Mouse (Mus musculus): ENCODE measurements around the gene Marcksl1. TPM values are rescaled to one million over a fixed set of nuclear protein-coding genes. Genes with fewer than 3 reads are reported as not detected.

The Marcksl1 gene
- total and polyA plus RNA-seq, 3 experiments: 25.3 to 62.7 TPM; not detected in 1

Other genes with a start within 250 kb of the Marcksl1 start
- 0.13 and 0.31 TPM in 2 replicates for gene Sync, start 226.0 kb upstream of the Marcksl1 start, total RNA-seq (2012; rRNA removed)
- under 1 TPM in 1 of 2 experiments, not detected in 1; 0.43 TPM for gene Sync, start 226.0 kb upstream of the Marcksl1 start, polyA plus RNA-seq (2012; ENCODE audit: insufficient read depth in 1 of 2, insufficient read length in 2 of 2, low read depth in 1 of 2, low replicate concordance in 2 of 2, missing spikeins in 1 of 2)
- gene Rbbp4, start 178.2 kb upstream of the Marcksl1 start, total RNA-seq (2012; rRNA removed): 50.9 and 53.9 TPM in 2 replicates
- gene Rbbp4, start 178.2 kb upstream of the Marcksl1 start, polyA plus RNA-seq (2012; ENCODE audit: insufficient read depth in 1 of 2, insufficient read length in 2 of 2, low read depth in 1 of 2, low replicate concordance in 2 of 2, missing spikeins in 1 of 2): 100 to 1,000 TPM in 1 of 2 experiments, not detected in 1; 127 TPM
- 16.7 and 21.7 TPM in 2 replicates for gene Zbtb8os, start 177.9 kb upstream of the Marcksl1 start, total RNA-seq (2012; rRNA removed)
- gene Zbtb8os, start 177.9 kb upstream of the Marcksl1 start, polyA plus RNA-seq (2012; ENCODE audit: insufficient read depth in 1 of 2, insufficient read length in 2 of 2, low read depth in 1 of 2, low replicate concordance in 2 of 2, missing spikeins in 1 of 2): 10 to 100 TPM in 1 of 2 experiments, not detected in 1; 22.6 TPM
- 0.85 and 0.89 TPM in 2 replicates for gene Zbtb8a, start 135.5 kb upstream of the Marcksl1 start, total RNA-seq (2012; rRNA removed)
- 1 to 10 TPM in 1 of 2 experiments, not detected in 1; 1.6 TPM for gene Zbtb8a, start 135.5 kb upstream of the Marcksl1 start, polyA plus RNA-seq (2012; ENCODE audit: insufficient read depth in 1 of 2, insufficient read length in 2 of 2, low read depth in 1 of 2, low replicate concordance in 2 of 2, missing spikeins in 1 of 2)
- gene Zbtb8b, start 72.7 kb upstream of the Marcksl1 start, total RNA-seq (2012; rRNA removed): 0.08 and 0.16 TPM in 2 replicates
- under 1 TPM in 1 of 2 experiments, not detected in 1; 0.29 TPM for gene Zbtb8b, start 72.7 kb upstream of the Marcksl1 start, polyA plus RNA-seq (2012; ENCODE audit: insufficient read depth in 1 of 2, insufficient read length in 2 of 2, low read depth in 1 of 2, low replicate concordance in 2 of 2, missing spikeins in 1 of 2)
- 14.1 TPM in 2 replicates for gene Bsdc1, start 52.0 kb upstream of the Marcksl1 start, total RNA-seq (2012; rRNA removed)
- 10 to 100 TPM in 1 of 2 experiments, not detected in 1; 19.2 TPM for gene Bsdc1, start 52.0 kb upstream of the Marcksl1 start, polyA plus RNA-seq (2012; ENCODE audit: insufficient read depth in 1 of 2, insufficient read length in 2 of 2, low read depth in 1 of 2, low replicate concordance in 2 of 2, missing spikeins in 1 of 2)
- not detected in 2 replicates for gene Tssk3, start 22.6 kb upstream of the Marcksl1 start, total RNA-seq (2012; rRNA removed)
- not detected for gene Tssk3, start 22.6 kb upstream of the Marcksl1 start, polyA plus RNA-seq (2012; ENCODE audit: insufficient read depth in 1 of 2, insufficient read length in 2 of 2, low read depth in 1 of 2, low replicate concordance in 2 of 2, missing spikeins in 1 of 2)
- gene Fam229a, start 22.4 kb upstream of the Marcksl1 start, total RNA-seq (2012; rRNA removed): not detected in 2 replicates
- not detected for gene Fam229a, start 22.4 kb upstream of the Marcksl1 start, polyA plus RNA-seq (2012; ENCODE audit: insufficient read depth in 1 of 2, insufficient read length in 2 of 2, low read depth in 1 of 2, low replicate concordance in 2 of 2, missing spikeins in 1 of 2)
- gene Hdac1, start 29.1 kb downstream of the Marcksl1 start, total RNA-seq (2012; rRNA removed): 38.9 and 47.9 TPM in 2 replicates
- gene Hdac1, start 29.1 kb downstream of the Marcksl1 start, polyA plus RNA-seq (2012; ENCODE audit: insufficient read depth in 1 of 2, insufficient read length in 2 of 2, low read depth in 1 of 2, low replicate concordance in 2 of 2, missing spikeins in 1 of 2): 100 to 1,000 TPM; 108 to 185 TPM
- 2.7 and 3.6 TPM in 2 replicates for gene Lck, start 60.1 kb downstream of the Marcksl1 start, total RNA-seq (2012; rRNA removed)
- gene Lck, start 60.1 kb downstream of the Marcksl1 start, polyA plus RNA-seq (2012; ENCODE audit: insufficient read depth in 1 of 2, insufficient read length in 2 of 2, low read depth in 1 of 2, low replicate concordance in 2 of 2, missing spikeins in 1 of 2): 1 to 10 TPM in 1 of 2 experiments, not detected in 1; 6.9 TPM
- not detected in 2 replicates for gene Fam167b, start 65.0 kb downstream of the Marcksl1 start, total RNA-seq (2012; rRNA removed)
- gene Fam167b, start 65.0 kb downstream of the Marcksl1 start, polyA plus RNA-seq (2012; ENCODE audit: insufficient read depth in 1 of 2, insufficient read length in 2 of 2, low read depth in 1 of 2, low replicate concordance in 2 of 2, missing spikeins in 1 of 2): not detected
- 766 and 806 TPM in 2 replicates for gene Eif3i, start 87.1 kb downstream of the Marcksl1 start, total RNA-seq (2012; rRNA removed)
- 100 to 1,000 TPM; 396 to 730 TPM for gene Eif3i, start 87.1 kb downstream of the Marcksl1 start, polyA plus RNA-seq (2012; ENCODE audit: insufficient read depth in 1 of 2, insufficient read length in 2 of 2, low read depth in 1 of 2, low replicate concordance in 2 of 2, missing spikeins in 1 of 2)
- 140 and 148 TPM in 2 replicates for gene Tmem234, start 87.1 kb downstream of the Marcksl1 start, total RNA-seq (2012; rRNA removed)
- gene Tmem234, start 87.1 kb downstream of the Marcksl1 start, polyA plus RNA-seq (2012; ENCODE audit: insufficient read depth in 1 of 2, insufficient read length in 2 of 2, low read depth in 1 of 2, low replicate concordance in 2 of 2, missing spikeins in 1 of 2): 100 to 1,000 TPM in 1 of 2 experiments, not detected in 1; 220 TPM
- gene Dcdc2b, start 100.7 kb downstream of the Marcksl1 start, total RNA-seq (2012; rRNA removed): 0.26 TPM in 1 of 2 replicates, not detected in the other
- 1 to 10 TPM in 1 of 2 experiments, not detected in 1; 1.3 TPM for gene Dcdc2b, start 100.7 kb downstream of the Marcksl1 start, polyA plus RNA-seq (2012; ENCODE audit: insufficient read depth in 1 of 2, insufficient read length in 2 of 2, low read depth in 1 of 2, low replicate concordance in 2 of 2, missing spikeins in 1 of 2)
- 13.6 and 15.4 TPM in 2 replicates for gene Iqcc, start 105.5 kb downstream of the Marcksl1 start, total RNA-seq (2012; rRNA removed)
- gene Iqcc, start 105.5 kb downstream of the Marcksl1 start, polyA plus RNA-seq (2012; ENCODE audit: insufficient read depth in 1 of 2, insufficient read length in 2 of 2, low read depth in 1 of 2, low replicate concordance in 2 of 2, missing spikeins in 1 of 2): 10 to 100 TPM in 1 of 2 experiments, not detected in 1; 18.5 TPM
- 18.3 and 21.4 TPM in 2 replicates for gene Ccdc28b, start 110.4 kb downstream of the Marcksl1 start, total RNA-seq (2012; rRNA removed)
- 10 to 100 TPM in 1 of 2 experiments, not detected in 1; 29.1 TPM for gene Ccdc28b, start 110.4 kb downstream of the Marcksl1 start, polyA plus RNA-seq (2012; ENCODE audit: insufficient read depth in 1 of 2, insufficient read length in 2 of 2, low read depth in 1 of 2, low replicate concordance in 2 of 2, missing spikeins in 1 of 2)
- gene Txlna, start 127.5 kb downstream of the Marcksl1 start, total RNA-seq (2012; rRNA removed): 68.0 and 69.5 TPM in 2 replicates
- 10 to 100 TPM in 1 of 2 experiments, not detected in 1; 68.9 TPM for gene Txlna, start 127.5 kb downstream of the Marcksl1 start, polyA plus RNA-seq (2012; ENCODE audit: insufficient read depth in 1 of 2, insufficient read length in 2 of 2, low read depth in 1 of 2, low replicate concordance in 2 of 2, missing spikeins in 1 of 2)
- 15.9 and 18.0 TPM in 2 replicates for gene Kpna6, start 159.2 kb downstream of the Marcksl1 start, total RNA-seq (2012; rRNA removed)
- gene Kpna6, start 159.2 kb downstream of the Marcksl1 start, polyA plus RNA-seq (2012; ENCODE audit: insufficient read depth in 1 of 2, insufficient read length in 2 of 2, low read depth in 1 of 2, low replicate concordance in 2 of 2, missing spikeins in 1 of 2): 10 to 100 TPM; 19.6 to 66.5 TPM
- gene Tmem39b, start 183.3 kb downstream of the Marcksl1 start, total RNA-seq (2012; rRNA removed): 12.2 and 14.7 TPM in 2 replicates
- 10 to 100 TPM; 55.2 to 81.0 TPM for gene Tmem39b, start 183.3 kb downstream of the Marcksl1 start, polyA plus RNA-seq (2012; ENCODE audit: insufficient read depth in 1 of 2, insufficient read length in 2 of 2, low read depth in 1 of 2, low replicate concordance in 2 of 2, missing spikeins in 1 of 2)
- 56.5 and 63.2 TPM in 2 replicates for gene Khdrbs1, start 228.7 kb downstream of the Marcksl1 start, total RNA-seq (2012; rRNA removed)
- 100 to 1,000 TPM in 1 of 2 experiments, 10 to 100 TPM in 1; 77.6 to 141 TPM for gene Khdrbs1, start 228.7 kb downstream of the Marcksl1 start, polyA plus RNA-seq (2012; ENCODE audit: insufficient read depth in 1 of 2, insufficient read length in 2 of 2, low read depth in 1 of 2, low replicate concordance in 2 of 2, missing spikeins in 1 of 2)